Mouse (Mus musculus) limb, embryonic 11.5 days (tissue): ENCODE data around the gene Aco2. TPM values are rescaled to one million over a fixed set of nuclear protein-coding genes. Genes with fewer than 3 reads are reported as not detected.

Experiments used
- ATAC-seq: fragments of 200-750 bp; cut with Nextera tagmentation; 2 replicates; pipeline ENCODE4 v1.8.0; 2017; ENCODE audit warnings: low read depth; ENCODE audit not compliant: insufficient number of reproducible peaks, low FRiP score, low TSS enrichment
- DNase-seq: peaks from one replicate; pipeline ENCODE4 v3.0.0-alpha.2; 2015; ENCODE audit warnings: low spot score
- H3K27ac ChIP-seq: fragments of 300-500 bp; sonication (generic); replicated peaks from 2 replicates; pipeline ENCODE4 v1.5.1; 2014; ENCODE audit warnings: low read depth, mild to moderate bottlenecking, low read length
- H3K27me3 ChIP-seq: fragments of 300-500 bp; sonication (generic); 2 replicates; pipeline ENCODE4 v1.6.1; 2014; ENCODE audit warnings: mild to moderate bottlenecking, low read length, mixed read lengths; ENCODE audit not compliant: control insufficient read depth, insufficient read depth
- H3K36me3 ChIP-seq: fragments of 300-500 bp; sonication (generic); 2 replicates; pipeline ENCODE4 v1.6.1; 2014; ENCODE audit warnings: mild to moderate bottlenecking, low read length, moderate library complexity, mixed read lengths; ENCODE audit not compliant: control insufficient read depth, insufficient read depth
- H3K4me1 ChIP-seq: fragments of 300-500 bp; sonication (generic); 2 replicates; pipeline ENCODE4 v1.6.1; 2014; ENCODE audit warnings: low read length, mixed read lengths; ENCODE audit not compliant: control insufficient read depth, insufficient read depth
- H3K4me2 ChIP-seq: fragments of 300-500 bp; sonication (generic); 2 replicates; pipeline ENCODE4 v1.6.1; 2014; ENCODE audit warnings: low read depth, mild to moderate bottlenecking, moderate library complexity; ENCODE audit not compliant: severe bottlenecking
- H3K4me3 ChIP-seq: fragments of 300-500 bp; sonication (generic); 2 replicates; pipeline ENCODE4 v1.5.1; 2014; ENCODE audit warnings: low read depth, low read length
- H3K9ac ChIP-seq: fragments of 300-500 bp; sonication (generic); 2 replicates; pipeline ENCODE4 v1.6.1; 2014; ENCODE audit warnings: mild to moderate bottlenecking, low read length
- H3K9me3 ChIP-seq: fragments of 300-500 bp; sonication (generic); 2 replicates; pipeline ENCODE4 v1.6.1; 2016; ENCODE audit warnings: low read length; ENCODE audit not compliant: control insufficient read depth
- WGBS: fragments of 180-500 bp; shearing (Covaris S2); extraction: QIAGEN DNeasy Blood & Tissue Kit; methylation state at CpG from one replicate; pipeline ENCODE4 v1.1.7; 2014; 5-methylcytosine and 5-hydroxymethylcytosine counted together
- polyA plus RNA-seq: library from polyadenylated mRNA; unstranded; fragments of >200 nt; fragmentation: Nextera tagmentation; extraction: Ambion mirVana; gene quantifications from 2 replicates; pipeline ENCODE4 v1.2.1, GENCODE M21; 2014

Aco2 gene
- polyA plus RNA-seq, 1 experiment from 2014 or later: 162 TPM

DNA sequence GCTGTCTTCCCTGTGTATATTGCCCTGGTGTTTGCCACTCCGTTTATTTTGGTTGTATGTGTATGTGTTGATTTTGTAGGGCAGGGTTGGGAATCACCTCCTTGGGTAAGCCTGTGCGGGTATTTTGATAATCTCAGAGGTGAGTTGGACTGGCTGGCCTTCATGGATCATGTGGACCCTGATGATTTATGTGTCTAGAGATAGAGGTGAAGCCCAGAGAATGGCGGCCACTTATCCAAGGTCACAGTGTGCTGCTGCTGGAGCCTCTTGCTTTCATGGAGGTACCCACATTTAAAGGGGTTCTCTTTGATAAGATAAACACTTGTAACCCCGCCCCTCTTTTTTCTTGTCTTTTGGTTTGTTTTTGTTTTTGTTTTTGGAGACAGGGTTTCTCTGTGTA, 67.7 kb downstream of the Aco2 start:
- DNase-seq: no peak
- ATAC-seq: no peak
- Histone ChIP-seq H3K4me1 (peaks cover 26% of the 10 kb centered on the region), H3K27ac (no peak overlapping the region), H3K4me2 (no peak overlapping the region), H3K9me3 (no peaks in the 10 kb centered on the region), H3K4me3 (no peak overlapping the region), H3K36me3 (no peaks in the 10 kb centered on the region), H3K9ac (no peak overlapping the region), H3K27me3 (no peaks in the 10 kb centered on the region)
- WGBS: 90% methylated on average over 4 of the region's 4 CpGs

DNA sequence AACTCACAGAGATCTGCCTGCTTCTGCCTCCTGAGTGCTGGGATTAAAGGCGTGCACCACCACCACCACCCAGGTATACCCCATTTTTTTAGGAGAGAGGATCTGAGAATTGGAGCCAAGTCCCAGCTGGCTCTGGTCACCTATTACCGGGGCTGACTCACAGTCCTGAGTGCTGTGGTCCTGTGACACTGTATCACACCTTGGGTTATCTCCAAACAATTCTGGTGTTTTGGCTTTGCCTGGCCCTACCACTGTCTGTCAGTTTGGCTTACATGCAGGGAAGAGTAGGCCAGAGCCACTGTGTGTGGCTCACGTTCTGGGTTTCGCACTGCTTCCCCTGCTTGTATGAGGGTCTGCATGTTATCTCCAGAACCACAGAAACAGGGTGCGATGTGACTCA, 68.1 kb downstream of the Aco2 start:
- no peak for ATAC-seq
- no peaks in the 10 kb centered on the region for H3K9me3 ChIP-seq
- peaks cover 26% of the 10 kb centered on the region for H3K4me1 ChIP-seq
- no peak for DNase-seq
- no peaks in the 10 kb centered on the region for H3K36me3 ChIP-seq
- H3K4me2 ChIP-seq: no peak overlapping the region
- H3K27ac ChIP-seq: no peak overlapping the region
- H3K4me3 ChIP-seq: no peak overlapping the region
- H3K27me3 ChIP-seq: no peaks in the 10 kb centered on the region
- no peak overlapping the region for H3K9ac ChIP-seq
- 87% methylated on average over 5 of the region's 5 CpGs for WGBS

- no peaks in the 10 kb centered on the region for H3K36me3 ChIP-seq
- DNase-seq (no peak), ATAC-seq (no peak)
- no peak overlapping the region for H3K27ac ChIP-seq
- 90% methylated on average over 2 of the region's 2 CpGs for WGBS
- no peak overlapping the region for H3K4me2 ChIP-seq
- H3K9ac ChIP-seq: no peak overlapping the region
- peaks cover 26% of the 10 kb centered on the region for H3K4me1 ChIP-seq
- no peak overlapping the region for H3K4me3 ChIP-seq
- no peaks in the 10 kb centered on the region for H3K27me3 ChIP-seq
- no peaks in the 10 kb centered on the region for H3K9me3 ChIP-seq
These were observed 68.9 kb downstream of the Aco2 start for GRCm38 (mm10) chr15:81941010-81941409.

DNA sequence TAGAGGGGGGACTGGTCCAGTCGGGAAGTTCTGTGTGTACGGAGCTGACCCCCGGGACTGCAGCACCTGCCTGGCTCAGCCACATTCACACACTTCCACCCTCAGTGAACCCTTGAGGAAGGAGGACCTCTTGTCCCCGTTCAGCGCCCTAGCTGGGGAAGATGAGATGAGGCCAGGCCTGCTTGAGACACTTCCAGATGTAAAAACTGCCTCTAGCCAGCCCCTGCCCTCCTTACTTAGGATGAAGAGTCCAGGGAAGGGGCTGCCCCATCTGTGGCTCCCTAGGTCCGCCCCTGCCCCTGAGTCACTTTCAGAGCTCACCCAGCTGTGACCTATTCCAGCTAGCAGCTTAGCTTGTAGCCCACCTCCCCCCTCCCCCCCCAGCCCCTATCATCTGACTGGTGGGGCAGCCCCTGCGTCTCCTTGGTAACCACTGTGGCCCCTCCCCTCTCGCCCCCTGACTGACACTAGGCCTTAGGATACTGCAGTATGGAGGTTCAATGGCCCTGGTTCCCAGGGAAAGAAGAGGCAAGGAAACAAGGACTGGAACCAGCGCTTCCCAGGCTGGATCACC, 71.2 kb downstream of the Aco2 start:
- peak; percentile 41; the same call in 1 of the 2 replicates for ATAC-seq
- Histone ChIP-seq H3K27me3 (no peaks in the 10 kb centered on the region), H3K36me3 (no peaks in the 10 kb centered on the region), H3K27ac (no peak overlapping the region), H3K4me2 (no peak overlapping the region), H3K4me3 (no peak overlapping the region), H3K9me3 (no peaks in the 10 kb centered on the region), H3K4me1 (0 out of 2 replicates have a peak, but pooled peaks cover 7% of the 10 kb centered on the region), H3K9ac (no peak overlapping the region)
- peak; percentile 61 for DNase-seq
- 14% methylated on average over 8 of the region's 9 CpGs for WGBS

- H3K4me2 ChIP-seq: no peak overlapping the region
- H3K27me3 ChIP-seq: no peaks in the 10 kb centered on the region
- H3K36me3 ChIP-seq: no peaks in the 10 kb centered on the region
- no peak overlapping the region for H3K4me3 ChIP-seq
- no peak overlapping the region for H3K9ac ChIP-seq
- no peaks in the 10 kb centered on the region for H3K9me3 ChIP-seq
- no peaks in the 10 kb centered on the region for H3K4me1 ChIP-seq
- WGBS: 89% methylated on average over 10 of the region's 10 CpGs
- DNase-seq: no peak
- no peak overlapping the region for H3K27ac ChIP-seq
- ATAC-seq: no peak
These were observed 77.0 kb downstream of the Aco2 start for GRCm38 (mm10) chr15:81949076-81949475.

DNA sequence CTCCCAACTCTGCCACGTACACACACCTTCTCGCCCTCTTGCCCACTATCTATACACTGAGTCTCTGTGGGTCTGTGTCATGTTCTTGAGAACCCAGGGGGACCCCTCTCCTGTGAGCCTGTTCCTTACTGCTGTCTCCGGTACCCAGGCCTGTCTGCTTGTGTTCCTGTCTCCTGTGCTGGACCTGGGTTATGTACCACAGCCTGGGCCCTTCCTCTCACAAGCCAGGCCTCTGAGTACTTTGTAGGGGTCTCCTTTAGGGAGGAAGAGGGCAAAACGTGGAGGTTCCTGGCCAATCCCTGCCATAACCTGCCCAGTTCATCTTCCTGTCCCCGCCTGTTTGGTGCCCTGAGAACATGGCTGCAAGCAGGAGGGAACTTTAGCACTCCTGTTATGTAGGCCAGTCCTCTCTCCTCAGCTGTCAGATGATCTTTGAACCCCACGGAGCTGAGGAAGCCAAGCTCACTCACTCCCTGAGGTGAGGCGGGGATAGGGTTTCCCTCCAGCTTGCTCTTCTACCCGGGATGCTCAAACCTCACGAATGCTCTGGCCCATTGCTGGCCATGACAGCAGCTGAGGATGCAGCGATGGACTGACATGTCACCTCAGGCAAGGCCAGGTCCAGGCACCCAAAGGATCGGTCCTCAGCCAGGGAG, 77.5 kb downstream of the Aco2 start:
- no peaks in the 10 kb centered on the region for H3K36me3 ChIP-seq
- H3K27me3 ChIP-seq: no peaks in the 10 kb centered on the region
- no peak for ATAC-seq
- no peak for DNase-seq
- H3K4me1 ChIP-seq: no peaks in the 10 kb centered on the region
- no peak overlapping the region for H3K9ac ChIP-seq
- no peak overlapping the region for H3K4me2 ChIP-seq
- no peaks in the 10 kb centered on the region for H3K9me3 ChIP-seq
- no peak overlapping the region for H3K27ac ChIP-seq
- 74% methylated on average over 11 of the region's 11 CpGs for WGBS
- H3K4me3 ChIP-seq: no peak overlapping the region

GRCm38 (mm10) chr15:81950716-81951115, 78.6 kb downstream of the Aco2 start:
- H3K4me2 ChIP-seq: no peak overlapping the region
- no peak overlapping the region for H3K9ac ChIP-seq
- no peaks in the 10 kb centered on the region for H3K9me3 ChIP-seq
- no peak for DNase-seq
- H3K4me3 ChIP-seq: no peak overlapping the region
- H3K27me3 ChIP-seq: no peaks in the 10 kb centered on the region
- no peaks in the 10 kb centered on the region for H3K36me3 ChIP-seq
- H3K27ac ChIP-seq: no peak overlapping the region
- no peaks in the 10 kb centered on the region for H3K4me1 ChIP-seq
- ATAC-seq: no peak
- 79% methylated on average over 5 of the region's 5 CpGs for WGBS

DNA sequence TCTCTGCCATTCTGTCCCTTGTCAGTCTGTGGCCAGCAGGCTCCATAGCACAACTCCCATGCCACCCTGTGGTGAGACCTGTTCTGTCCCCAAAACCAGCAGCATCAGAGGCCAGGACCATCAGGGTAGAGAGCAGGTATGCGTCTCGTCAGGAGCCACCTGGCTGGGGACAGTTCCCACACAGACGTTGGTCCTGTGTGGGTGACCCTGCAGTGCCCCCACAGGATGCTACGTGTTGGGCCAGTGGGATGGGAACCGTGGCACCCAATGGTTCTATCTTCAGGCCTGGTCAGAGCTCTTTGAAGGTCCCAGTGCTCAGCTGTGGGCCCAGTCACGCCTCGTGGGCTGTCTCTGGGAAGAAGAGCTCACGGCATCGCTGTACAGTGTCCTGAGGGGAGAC, 79.0 kb downstream of the Aco2 start:
- Histone ChIP-seq H3K27me3 (no peaks in the 10 kb centered on the region), H3K4me3 (no peak overlapping the region), H3K36me3 (no peaks in the 10 kb centered on the region), H3K4me1 (no peaks in the 10 kb centered on the region), H3K27ac (no peak overlapping the region), H3K9ac (no peak overlapping the region), H3K9me3 (no peaks in the 10 kb centered on the region), H3K4me2 (no peak overlapping the region)
- 86% methylated on average over 9 of the region's 9 CpGs for WGBS
- ATAC-seq: no peak
- no peak for DNase-seq

DNA sequence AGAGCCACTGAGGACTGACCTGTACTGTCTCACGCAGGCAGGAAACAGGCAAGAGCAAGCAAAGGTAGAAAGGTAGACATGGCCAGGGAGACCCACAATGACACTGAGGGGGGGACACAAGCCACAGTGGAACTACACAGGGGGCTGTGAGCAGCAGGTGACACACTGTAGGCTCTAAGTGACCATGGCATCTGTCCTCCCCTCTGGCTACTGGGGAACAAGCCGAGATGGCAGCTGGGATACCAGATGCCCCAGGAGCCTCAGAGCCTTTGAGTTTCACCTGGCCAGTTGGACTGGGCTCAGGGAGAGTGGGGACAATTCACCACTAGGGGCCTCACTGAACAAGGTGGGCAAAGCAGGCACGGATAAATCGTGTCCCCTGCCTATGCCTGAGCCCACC, 80.2 kb downstream of the Aco2 start:
- Histone ChIP-seq H3K9me3 (no peaks in the 10 kb centered on the region), H3K4me2 (no peak overlapping the region), H3K4me3 (no peak overlapping the region), H3K27ac (no peak overlapping the region), H3K27me3 (no peaks in the 10 kb centered on the region), H3K36me3 (no peaks in the 10 kb centered on the region), H3K9ac (no peak overlapping the region), H3K4me1 (no peaks in the 10 kb centered on the region)
- DNase-seq (no peak), ATAC-seq (no peak)
- 88% methylated on average over 4 of the region's 4 CpGs for WGBS
